Mouse (Mus musculus): ENCODE measurements at regions not wholly inside any gene's neighbourhood (a gene's known extent, or its start where the extent isn't known, plus 50 kb on each side); places are given as distances from the start of the nearest gene placed in this dataset.
A peak's percentile ranks its signal among the peaks of the same experiment; 100 is the strongest.

DNA sequence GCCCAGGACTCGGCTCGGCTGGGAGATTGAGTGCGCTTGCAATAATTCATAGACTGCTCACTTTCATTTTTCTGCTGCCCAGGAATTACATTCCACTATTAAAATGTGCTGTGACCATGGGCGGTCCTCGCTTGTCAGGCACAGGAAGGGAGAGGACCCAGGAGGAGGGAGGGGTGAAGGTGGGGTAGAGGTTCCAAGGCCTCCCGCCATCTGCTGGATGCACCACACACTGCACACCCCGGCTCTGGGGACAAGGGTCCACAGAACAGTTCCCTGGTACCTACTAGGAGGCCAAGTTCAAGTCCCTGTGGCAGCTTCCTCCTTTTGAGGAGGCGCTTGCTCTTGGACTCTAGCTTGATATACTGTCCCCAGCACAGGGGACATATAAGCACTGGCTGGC, 83.8 kb upstream of the Nkx1-1 start:
- ATAC-seq (replicated peaks; ENCODE audit: low read depth, poor library complexity, severe bottlenecking) = no peak

DNA sequence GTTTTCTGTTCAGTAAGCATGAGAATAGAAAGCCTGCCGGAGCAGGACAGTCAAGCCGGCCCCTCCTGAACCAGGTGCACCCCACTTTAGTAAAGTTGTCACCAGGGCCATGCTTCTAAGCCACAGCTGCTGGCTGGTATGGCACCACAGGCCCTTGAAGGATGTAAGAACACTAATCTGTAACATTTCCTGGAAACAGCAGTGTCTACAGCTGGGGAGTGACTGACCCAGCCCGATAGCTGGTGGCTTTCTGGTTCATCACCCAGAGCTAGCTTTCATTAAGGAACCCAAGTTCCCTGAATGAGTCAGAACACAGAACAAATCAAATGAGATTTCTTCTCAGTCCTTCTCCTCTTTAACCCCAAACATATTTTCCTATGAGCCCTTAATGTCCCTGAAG, 82.4 kb upstream of the Nkx1-1 start:
- ATAC-seq (replicated peaks; ENCODE audit: low read depth, poor library complexity, severe bottlenecking) = no peak

DNA sequence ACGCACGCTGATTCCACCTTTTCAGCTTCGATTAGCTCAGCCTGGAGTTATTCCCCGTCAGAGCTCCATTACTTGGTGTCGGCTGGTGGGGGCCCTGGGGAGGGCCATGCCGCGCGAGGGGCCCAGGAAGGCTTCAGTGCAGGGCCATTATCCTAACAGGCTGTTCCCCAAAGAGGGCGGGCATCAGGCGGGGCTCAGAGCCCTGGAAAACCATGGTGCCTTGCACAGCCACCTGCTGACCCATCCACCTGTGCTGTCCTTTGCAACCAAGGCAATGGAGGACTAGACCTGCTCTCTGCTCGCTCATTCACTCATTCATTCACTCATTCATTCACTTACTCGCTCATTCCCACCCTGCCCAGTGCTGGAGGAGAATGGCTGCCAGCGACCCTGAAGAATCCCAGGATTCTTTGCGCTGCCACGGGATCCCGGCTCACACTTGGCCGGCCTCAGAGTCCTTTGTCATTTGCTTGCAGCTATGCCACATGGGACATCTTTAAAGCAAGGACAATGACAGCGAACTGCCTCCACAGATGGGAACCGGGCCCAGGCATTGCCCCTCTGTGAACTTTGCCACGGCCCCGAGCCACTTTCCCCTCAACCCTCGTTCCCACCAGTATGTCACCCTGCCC, 78.6 kb upstream of the Nkx1-1 start:
- no peak for ATAC-seq (replicated peaks; ENCODE audit: low read depth, poor library complexity, severe bottlenecking)

DNA sequence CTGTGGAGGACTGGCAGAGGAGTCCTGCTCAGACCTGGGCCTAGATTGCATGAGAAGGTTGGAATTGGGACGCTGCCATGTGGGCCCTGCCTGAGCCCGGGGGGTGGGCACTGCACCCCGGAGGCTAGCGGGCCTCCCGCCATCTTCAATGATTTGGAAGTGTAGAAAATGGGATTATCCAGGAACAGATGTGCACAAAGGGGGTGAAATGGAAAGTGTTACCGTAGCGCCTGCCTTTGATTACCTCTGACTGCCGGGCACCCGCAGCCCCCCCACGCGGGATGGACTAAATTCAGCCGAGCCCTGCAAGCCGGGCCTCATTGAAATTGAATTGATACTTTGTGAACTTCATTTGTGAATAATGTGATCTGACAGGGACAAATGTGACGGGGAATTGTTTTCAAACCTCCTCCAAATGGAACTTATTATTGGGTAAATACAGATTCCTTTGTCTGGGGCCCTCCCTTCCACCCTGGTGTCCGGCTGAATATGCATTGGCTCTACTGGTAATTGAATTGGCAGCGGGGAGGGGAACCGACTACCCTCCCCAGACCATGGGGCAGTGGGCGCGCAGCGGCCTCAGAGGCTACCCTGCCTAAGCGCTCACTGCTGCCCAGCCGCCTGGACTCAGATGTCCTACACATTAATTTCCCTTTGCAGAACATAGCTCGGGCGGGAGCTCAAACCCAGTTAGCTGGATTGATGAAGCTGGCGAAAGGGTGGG, 77.9 kb upstream of the Nkx1-1 start:
- ATAC-seq (replicated peaks; ENCODE audit: low read depth, poor library complexity, severe bottlenecking) = no peak

DNA sequence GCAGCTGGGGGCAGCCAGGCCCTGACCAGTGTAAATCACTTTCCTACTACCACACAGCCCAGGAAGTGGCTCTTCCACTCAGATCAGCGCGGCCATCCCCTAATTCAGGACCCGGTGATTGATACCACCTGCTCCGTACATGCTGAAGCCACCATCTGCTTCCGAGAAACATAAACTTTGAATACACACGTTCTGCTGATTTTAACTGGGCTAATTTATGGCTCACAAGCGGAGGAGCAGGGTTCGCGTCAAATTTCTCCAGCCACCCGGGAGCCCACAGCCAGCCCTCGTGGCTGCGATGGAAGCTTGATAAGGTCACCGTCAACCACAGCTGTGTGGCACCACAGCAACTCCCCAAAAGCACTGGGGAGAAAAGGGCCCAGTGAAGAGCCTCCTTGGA, 72.0 kb upstream of the Nkx1-1 start:
- peak; percentile 42; the same call in 1 of the 2 replicates for ATAC-seq (replicated peaks; ENCODE audit: low read depth, poor library complexity, severe bottlenecking)

DNA sequence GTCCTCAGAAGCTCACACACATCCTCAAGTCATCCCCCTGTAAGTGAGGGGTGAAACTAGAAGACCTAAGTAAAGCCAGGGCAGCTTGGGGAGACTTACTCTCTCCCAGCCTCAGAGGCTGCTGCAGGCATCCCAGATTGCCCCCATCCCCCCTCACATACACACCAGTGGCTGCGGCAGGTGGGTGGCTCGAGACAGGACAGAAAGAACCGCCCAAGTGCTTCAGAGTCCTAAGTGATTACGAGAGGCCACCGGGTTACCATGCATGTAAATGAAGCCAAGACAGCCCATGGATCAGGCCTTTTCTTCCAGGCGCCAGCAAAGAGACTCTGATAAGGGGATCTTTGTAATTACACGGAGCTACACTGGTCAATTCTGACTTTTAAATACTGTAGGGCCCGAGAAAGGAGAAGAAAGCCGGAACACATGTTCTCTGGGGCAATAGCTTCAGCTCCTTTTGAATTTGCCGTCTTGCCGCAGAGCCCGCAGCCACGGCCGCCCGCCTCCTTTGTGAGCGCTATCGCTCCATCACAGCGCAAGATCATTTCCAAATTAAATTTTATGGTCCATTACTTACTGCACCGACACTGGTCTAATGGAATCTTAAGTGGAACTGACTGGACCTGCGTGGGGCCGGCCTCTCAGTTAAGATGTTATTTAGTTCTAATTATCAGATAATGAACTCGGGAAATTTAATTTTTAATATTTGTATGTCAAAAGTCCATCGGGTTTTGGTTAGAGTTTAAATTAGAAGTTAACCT, 68.1 kb upstream of the Nkx1-1 start:
- ATAC-seq (replicated peaks; ENCODE audit: low read depth, poor library complexity, severe bottlenecking) = no peak

DNA sequence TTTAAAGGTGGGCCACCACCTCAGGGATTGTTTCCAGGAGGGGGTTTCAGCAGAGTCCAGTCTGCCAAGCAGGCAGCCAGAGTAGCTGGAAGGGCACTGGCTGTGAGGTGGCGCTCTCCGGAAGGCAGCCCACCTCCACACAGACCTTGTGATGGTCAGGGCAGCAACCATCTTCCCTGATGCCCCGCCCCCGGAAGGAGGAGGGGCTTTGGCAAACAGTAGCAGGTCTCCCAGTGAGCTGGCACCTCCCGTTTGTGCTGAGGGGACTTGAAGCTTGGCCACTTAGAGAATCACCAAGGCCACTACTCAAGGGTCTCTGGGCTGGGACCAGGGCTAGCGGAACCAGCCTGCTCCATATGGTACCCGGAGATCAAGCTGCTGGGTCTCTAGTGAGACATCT, 67.4 kb upstream of the Nkx1-1 start:
- ATAC-seq (replicated peaks; ENCODE audit: low read depth, poor library complexity, severe bottlenecking) = no peak

DNA sequence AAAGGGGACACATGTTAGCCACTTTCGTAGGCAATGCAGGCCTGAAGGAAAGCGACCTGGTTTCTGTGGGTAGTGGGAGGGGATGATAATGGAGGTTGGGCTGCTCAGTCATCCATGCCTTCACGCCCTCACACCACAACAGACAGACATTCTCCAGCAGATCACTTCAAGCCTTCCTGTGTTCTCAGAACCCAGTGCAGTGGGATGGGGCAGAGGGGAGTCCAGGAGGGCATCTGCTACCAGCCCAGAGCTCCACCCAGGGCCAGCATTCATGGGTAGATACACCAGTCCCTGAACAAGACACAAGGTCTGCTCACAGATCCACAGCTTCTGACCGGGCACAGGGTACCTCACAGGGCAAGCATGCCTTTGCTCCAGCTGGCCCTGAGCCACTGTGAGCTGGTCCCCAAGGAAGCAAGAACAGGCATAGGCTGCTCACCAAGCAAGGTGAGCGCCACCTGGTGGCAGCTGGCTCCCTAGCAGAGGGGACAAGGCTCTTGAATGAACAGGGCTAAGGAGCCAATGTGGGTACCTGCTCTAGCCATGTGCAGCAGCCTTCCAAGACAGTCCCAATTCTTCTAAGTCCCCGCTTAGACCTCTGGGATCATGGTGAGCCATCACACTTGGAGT, 62.2 kb upstream of the Nkx1-1 start:
- peak; percentile 88 for ATAC-seq (replicated peaks; ENCODE audit: low read depth, poor library complexity, severe bottlenecking)

DNA sequence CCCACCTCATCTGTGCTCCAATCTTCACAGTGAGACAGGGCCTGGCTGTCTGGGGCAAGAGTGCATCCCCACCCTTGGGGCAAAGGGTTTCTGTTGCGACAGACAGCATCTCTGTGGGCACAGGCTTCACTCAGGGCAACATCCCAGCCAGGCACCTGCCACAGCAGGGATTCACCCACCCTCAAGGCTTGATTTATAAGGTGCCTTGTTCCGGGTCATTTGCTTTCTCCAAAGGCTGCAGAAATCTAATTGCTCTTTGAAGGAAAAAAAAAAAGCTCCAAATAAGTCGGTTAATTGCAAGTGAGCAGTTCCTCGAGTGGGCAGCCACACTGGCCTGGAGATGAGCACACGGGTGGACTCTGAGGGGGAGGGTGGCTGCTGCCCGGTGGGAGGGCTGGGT, 61.5 kb upstream of the Nkx1-1 start:
- no peak for ATAC-seq (replicated peaks; ENCODE audit: low read depth, poor library complexity, severe bottlenecking)

DNA sequence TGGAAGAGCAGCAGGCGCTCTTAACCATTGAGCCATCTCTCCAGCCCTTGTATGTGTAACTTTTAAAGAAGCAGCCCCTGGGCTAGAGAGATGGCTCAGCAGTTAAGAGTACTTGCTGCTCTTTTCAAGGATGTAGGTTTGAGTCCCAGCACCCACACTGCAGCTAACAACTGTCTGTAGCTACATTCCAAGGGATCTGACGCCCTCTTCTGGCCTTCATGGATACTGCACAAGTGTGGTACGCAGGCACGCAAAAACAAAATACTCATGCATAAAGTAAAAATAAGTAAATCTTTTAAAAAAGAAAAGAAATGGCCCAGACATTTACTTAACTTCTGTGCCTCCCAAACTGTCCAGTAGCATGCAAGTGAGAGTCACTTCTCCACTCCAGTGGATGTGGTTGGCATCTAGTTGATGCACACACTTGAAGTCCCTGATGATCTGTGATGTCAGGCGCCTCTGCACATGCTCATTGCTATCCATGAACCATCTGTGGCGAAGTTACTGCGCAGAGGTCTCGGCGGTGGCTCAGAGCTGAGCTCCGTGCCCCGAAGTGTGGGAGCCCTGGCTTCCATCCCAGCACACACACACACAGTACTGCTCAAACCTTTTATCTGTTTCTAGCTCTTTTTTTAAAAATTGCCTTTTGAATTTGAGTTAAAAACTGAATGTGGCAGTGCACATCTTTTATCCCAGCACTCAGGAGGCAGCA, 59.0 kb upstream of the Nkx1-1 start:
- no peak for ATAC-seq (replicated peaks; ENCODE audit: low read depth, poor library complexity, severe bottlenecking)

DNA sequence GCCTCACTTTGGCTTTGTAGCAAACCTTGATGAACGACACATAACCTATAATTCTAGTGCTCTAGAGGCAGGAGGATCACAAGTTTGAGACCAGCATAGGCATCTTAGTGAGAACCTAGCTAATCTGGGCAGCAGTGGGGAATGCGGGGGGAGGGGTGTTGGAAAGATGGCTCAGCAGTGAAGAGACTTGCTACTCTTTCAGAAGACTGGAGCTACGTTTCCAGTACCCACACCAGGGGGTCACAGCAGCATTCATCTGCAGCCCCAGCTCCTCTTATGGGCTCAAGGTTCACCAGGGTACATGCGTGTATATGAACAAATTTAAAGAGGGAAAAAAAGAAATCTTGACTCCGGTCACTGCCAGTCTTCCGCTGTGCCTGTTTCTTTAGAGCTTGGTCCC, 55.5 kb upstream of the Nkx1-1 start:
- no peak for ATAC-seq (replicated peaks; ENCODE audit: low read depth, poor library complexity, severe bottlenecking)

DNA sequence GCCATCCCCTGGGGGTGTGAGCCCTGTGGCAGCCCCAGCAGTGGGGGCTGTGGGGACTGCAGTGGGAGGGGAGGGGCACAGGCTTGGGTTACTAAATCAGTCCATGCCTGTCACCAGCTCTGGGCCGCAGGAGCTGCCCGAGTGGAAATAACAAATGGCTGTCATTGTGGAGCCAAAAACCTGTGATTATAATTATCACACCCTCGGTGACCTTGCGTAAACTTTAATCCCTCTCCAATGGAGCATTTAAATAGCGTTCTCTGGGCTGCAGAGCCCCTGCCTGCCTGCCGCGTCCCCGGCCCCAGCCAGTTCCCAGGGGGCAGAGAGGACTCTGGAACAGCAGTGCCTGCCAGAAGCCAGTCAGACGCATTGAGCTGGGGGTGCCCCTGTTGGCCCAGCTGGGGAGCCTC, 54.4 kb upstream of the Nkx1-1 start:
- no peak for ATAC-seq (replicated peaks; ENCODE audit: low read depth, poor library complexity, severe bottlenecking)

DNA sequence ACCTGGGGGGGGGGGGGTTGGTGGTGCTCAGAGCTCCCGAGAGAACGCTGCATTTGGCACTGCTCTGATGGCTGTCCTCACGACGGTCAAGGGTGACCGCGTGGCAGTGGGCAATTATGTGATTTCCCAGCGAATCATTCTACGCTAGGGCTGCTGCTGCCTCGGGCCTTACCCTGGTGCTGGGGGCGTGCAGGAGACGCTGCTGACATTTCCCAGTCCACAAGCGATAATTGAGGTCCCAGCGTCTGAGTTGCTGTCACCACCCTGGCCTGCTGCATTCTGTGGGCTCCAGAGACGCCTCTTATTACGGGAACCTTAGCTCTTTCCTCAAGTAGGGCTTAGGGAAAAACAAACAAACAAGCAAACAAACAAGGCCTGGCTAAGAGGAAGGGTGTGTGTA, 52.0 kb upstream of the Nkx1-1 start:
- no peak for ATAC-seq (replicated peaks; ENCODE audit: low read depth, poor library complexity, severe bottlenecking)
